Mouse (Mus musculus): ENCODE data around the gene 2010109A12Rik.

Gene 2010109A12Rik

DNA sequence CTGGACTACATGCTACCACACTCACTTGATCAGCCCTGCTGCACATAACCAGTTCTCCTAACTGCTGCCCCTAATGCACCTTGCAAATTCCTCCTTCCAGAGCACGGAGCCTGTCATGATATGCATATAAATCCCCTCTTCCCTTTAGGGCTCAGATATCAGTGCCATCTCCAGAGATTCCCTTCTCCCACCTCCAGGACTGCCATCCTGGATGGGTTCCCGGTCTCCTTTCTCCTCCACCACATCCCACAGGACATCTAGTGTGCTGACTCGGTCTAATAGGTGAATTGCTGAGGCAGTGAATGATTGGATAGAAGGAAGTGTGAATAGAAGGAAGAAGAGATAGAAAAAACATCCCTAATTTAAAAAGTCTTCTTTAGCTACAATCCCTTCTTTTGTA is 25.4 kb downstream of the 2010109A12Rik start:
- no peak for DNase-seq (ENCODE audit: low spot score)

- DNase-seq (ENCODE audit: low spot score): no peak
Observed at GRCm38 (mm10) chr5:93232838-93233237, 26.5 kb downstream of the 2010109A12Rik start.

GRCm38 (mm10) chr5:93234130-93234529 is 27.8 kb downstream of the 2010109A12Rik start:
- DNase-seq (ENCODE audit: low spot score): no peak

GRCm38 (mm10) chr5:93234605-93235004 is 28.3 kb downstream of the 2010109A12Rik start:
- no peak for DNase-seq (ENCODE audit: low spot score)

DNA sequence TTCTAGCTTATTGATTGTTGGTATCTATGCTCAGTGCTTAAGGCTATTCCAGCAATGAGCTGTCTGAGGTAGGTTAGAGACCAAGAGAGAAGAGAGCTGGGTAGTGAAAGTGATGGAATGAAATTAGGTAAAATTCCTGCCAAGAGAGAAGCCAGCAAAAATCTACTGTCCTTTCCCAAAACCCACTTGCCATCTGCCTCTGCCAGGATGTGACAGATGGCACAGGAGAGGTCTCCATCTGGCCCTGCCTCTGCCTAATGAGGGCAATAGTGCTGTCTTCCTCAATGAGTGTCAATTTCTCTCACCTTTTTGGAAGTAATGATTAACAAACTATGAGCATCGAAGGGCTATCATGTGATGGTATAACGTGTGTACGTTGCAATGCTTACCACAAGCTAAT is 29.6 kb downstream of the 2010109A12Rik start:
- DNase-seq (ENCODE audit: low spot score): no peak

- no peak for DNase-seq (ENCODE audit: low spot score)
Observed at GRCm38 (mm10) chr5:93236541-93236940, 30.2 kb downstream of the 2010109A12Rik start.

GRCm38 (mm10) chr5:93239590-93240544 is 33.5 kb downstream of the 2010109A12Rik start:
- no peak for DNase-seq (ENCODE audit: low spot score)

- DNase-seq (ENCODE audit: low spot score): no peak
Observed at GRCm38 (mm10) chr5:93245280-93245679, 39.0 kb downstream of the 2010109A12Rik start.

GRCm38 (mm10) chr5:93249940-93250578 is 43.7 kb downstream of the 2010109A12Rik start:
- DNase-seq (ENCODE audit: low spot score): no peak

GRCm38 (mm10) chr5:93251001-93251760 is 44.9 kb downstream of the 2010109A12Rik start:
- no peak for DNase-seq (ENCODE audit: low spot score)

- no peak for DNase-seq (ENCODE audit: low spot score)
Observed at GRCm38 (mm10) chr5:93255759-93256265, 49.5 kb downstream of the 2010109A12Rik start.

DNA sequence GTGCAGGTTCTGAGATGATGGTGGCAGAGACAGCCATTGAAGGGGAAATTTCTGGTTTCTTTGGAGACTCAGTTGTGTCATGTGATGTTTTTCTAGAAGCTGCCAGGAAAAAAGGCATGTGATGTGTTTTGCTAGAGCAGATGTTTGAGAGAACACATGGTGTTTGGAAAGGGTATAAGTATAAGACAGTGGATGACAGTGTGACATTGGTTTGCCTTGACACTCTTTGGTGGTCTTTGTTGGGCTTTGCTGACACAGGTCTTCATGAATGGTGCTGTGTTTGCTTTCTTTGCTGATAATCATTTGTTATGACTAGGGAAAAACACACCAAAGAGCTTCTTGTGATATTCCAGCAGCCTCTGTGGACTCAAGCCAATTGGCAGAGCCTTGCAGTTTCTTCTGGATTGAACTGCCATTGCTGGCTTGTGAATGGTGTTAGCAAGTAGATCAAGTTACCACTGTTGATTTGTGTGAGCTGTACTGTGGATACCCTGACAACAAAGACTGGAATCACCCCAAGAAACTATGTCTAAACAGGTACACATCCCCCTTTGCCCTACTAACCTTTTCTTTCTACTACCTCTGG is 50.6 kb downstream of the 2010109A12Rik start:
- DNase-seq (ENCODE audit: low spot score): no peak

DNA sequence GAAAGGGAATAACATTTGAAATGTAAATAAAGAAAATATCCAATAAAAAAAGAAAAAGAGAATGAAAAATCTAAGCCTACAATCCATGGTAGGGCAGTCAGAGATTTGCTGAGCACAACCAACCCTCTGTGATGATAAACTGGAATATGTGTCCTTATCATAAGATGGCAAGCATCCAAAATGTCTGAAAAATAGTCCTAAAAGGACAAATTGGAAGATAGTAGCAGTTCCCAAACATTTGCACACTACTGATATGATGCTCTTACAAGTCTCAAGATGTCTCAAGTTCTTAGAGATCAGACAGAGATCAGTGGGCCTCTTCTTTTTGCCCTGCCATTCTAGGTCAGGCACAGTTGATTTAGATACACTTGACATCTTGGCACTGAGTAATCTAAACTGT is 53.0 kb downstream of the 2010109A12Rik start:
- no peak for DNase-seq (ENCODE audit: low spot score)

GRCm38 (mm10) chr5:93260983-93261382 is 54.7 kb downstream of the 2010109A12Rik start:
- DNase-seq (ENCODE audit: low spot score): no peak

- DNase-seq (ENCODE audit: low spot score): no peak
Observed at GRCm38 (mm10) chr5:93262751-93263150, 56.4 kb downstream of the 2010109A12Rik start.

Data from ovary, postnatal 14 days (tissue).